Mouse (Mus musculus) forebrain, embryonic 13.5 days (tissue): ENCODE measurements around the gene Crebrf. TPM values are rescaled to one million over a fixed set of nuclear protein-coding genes. Genes with fewer than 3 reads are reported as not detected.

ENCODE experiments used
- ATAC-seq: fragments of 200-750 bp; cut with Nextera tagmentation; 2 replicates; pipeline ENCODE4 v1.8.0; 2017
- H3K27ac ChIP-seq: fragments of 300-500 bp; sonication (generic); 2 replicates; pipeline ENCODE4 v1.5.1; 2015; ENCODE audit warnings: inconsistent platforms, mild to moderate bottlenecking, moderate library complexity
- H3K27me3 ChIP-seq: fragments of 300-500 bp; sonication (generic); 2 replicates; pipeline ENCODE4 v1.6.1; 2015; ENCODE audit warnings: mild to moderate bottlenecking, inconsistent platforms
- H3K36me3 ChIP-seq: fragments of 300-500 bp; sonication (generic); 2 replicates; pipeline ENCODE4 v1.6.1; 2015; ENCODE audit warnings: mild to moderate bottlenecking, inconsistent platforms; ENCODE audit not compliant: poor library complexity, severe bottlenecking
- H3K4me1 ChIP-seq: fragments of 300-500 bp; sonication (generic); 2 replicates; pipeline ENCODE4 v1.6.1; 2015; ENCODE audit warnings: inconsistent platforms
- H3K4me2 ChIP-seq: fragments of 300-500 bp; sonication (generic); 2 replicates; pipeline ENCODE4 v1.6.1; 2015; ENCODE audit warnings: inconsistent platforms, mild to moderate bottlenecking, moderate library complexity
- H3K4me3 ChIP-seq: fragments of 300-500 bp; sonication (generic); 2 replicates; pipeline ENCODE4 v1.5.1; 2015; ENCODE audit warnings: mild to moderate bottlenecking, inconsistent platforms
- H3K9ac ChIP-seq: fragments of 300-500 bp; sonication (generic); 2 replicates; pipeline ENCODE4 v1.6.1; 2015; ENCODE audit warnings: mild to moderate bottlenecking, inconsistent platforms
- H3K9me3 ChIP-seq: fragments of 300-500 bp; sonication (generic); replicated peaks from 2 replicates; pipeline ENCODE4 v1.6.1; 2016; ENCODE audit warnings: inconsistent platforms
- WGBS: fragments of 180-500 bp; shearing (Covaris S2); methylation state at CpG from one replicate; pipeline ENCODE4 v1.1.7; 2015; 5-methylcytosine and 5-hydroxymethylcytosine counted together
- polyA plus RNA-seq: library from polyadenylated mRNA; unstranded; fragments of >200 nt; fragmentation: Nextera tagmentation; extraction: Ambion mirVana; gene quantifications from 2 replicates; pipeline ENCODE4 v1.2.1, GENCODE M21; 2015

Gene Crebrf
- polyA plus RNA-seq, 1 experiment from 2014 or later: 13.8 TPM

- H3K36me3 ChIP-seq: no peaks in the 10 kb centered on the region
- no peaks in the 10 kb centered on the region for H3K4me1 ChIP-seq
- ATAC-seq: no peak
- no peaks in the 10 kb centered on the region for H3K27me3 ChIP-seq
- H3K27ac ChIP-seq: no peak overlapping the region
- no peak overlapping the region for H3K9ac ChIP-seq
- H3K9me3 ChIP-seq: no peaks in the 10 kb centered on the region
- no peak overlapping the region for H3K4me2 ChIP-seq
- WGBS: 80% methylated on average over 2 of the region's 2 CpGs
- no peak overlapping the region for H3K4me3 ChIP-seq
Observed at GRCm38 (mm10) chr17:26812607-26813006, 97.2 kb downstream of the Crebrf start.

GRCm38 (mm10) chr17:26813497-26813896 is 98.0 kb downstream of the Crebrf start:
- H3K27me3 ChIP-seq: no peaks in the 10 kb centered on the region
- H3K36me3 ChIP-seq: no peaks in the 10 kb centered on the region
- no peak overlapping the region for H3K9ac ChIP-seq
- H3K4me3 ChIP-seq: no peak overlapping the region
- H3K4me1 ChIP-seq: no peaks in the 10 kb centered on the region
- no peak overlapping the region for H3K27ac ChIP-seq
- no peak overlapping the region for H3K4me2 ChIP-seq
- no peak for ATAC-seq
- 84% methylated on average over 9 of the region's 9 CpGs for WGBS
- no peaks in the 10 kb centered on the region for H3K9me3 ChIP-seq

DNA sequence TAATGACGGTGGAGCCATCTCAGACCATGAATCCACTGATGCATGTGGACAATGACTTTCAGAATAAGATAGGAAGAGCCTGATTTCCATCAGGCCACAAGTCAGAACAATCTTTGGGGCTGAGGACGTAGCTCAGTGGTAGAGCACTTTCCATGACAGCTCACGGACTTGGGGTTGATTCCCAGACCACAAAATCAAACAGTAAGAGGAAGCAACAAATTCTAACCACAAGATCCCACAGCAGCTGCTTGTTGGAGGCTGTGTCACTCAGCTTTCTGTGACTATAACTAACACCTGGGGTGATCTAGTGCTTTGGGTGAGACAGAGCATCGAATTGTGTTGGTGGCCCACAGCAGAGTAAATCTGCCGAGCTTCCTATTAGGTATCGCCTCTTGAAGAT is 101.4 kb downstream of the Crebrf start:
- 81% methylated on average over 6 of the region's 6 CpGs for WGBS
- Histone ChIP-seq H3K9me3 (no peaks in the 10 kb centered on the region), H3K4me3 (no peak overlapping the region), H3K36me3 (no peaks in the 10 kb centered on the region), H3K4me1 (no peaks in the 10 kb centered on the region), H3K27me3 (peaks cover 10% of the 10 kb centered on the region), H3K9ac (no peak overlapping the region), H3K27ac (no peak overlapping the region), H3K4me2 (no peak overlapping the region)
- ATAC-seq: no peak

DNA sequence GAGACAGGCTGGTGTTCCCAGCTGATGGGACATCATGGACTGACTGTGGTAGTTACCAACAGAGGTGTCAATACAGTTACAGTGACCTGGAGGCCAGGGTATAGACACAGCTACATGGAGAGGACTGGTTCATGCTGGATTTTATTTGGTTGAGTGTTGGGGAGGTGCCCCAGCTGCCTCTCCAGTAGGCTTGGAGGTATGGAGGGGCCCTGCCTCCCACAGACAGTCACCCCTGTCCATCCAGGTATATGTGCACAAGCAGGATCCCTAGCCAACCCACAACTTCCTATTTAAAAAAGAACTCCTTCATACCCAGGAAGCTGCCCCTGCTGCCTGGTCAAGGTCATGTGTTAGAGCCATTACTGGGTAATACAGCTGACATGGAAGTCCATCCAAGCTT is 102.3 kb downstream of the Crebrf start:
- ATAC-seq: no peak
- H3K9ac ChIP-seq: no peak overlapping the region
- H3K27me3 ChIP-seq: peaks cover 10% of the 10 kb centered on the region

GRCm38 (mm10) chr17:26826131-26826530 is 110.7 kb downstream of the Crebrf start:
- WGBS: 78% methylated on average over 16 of the region's 17 CpGs
- ATAC-seq: no peak

More for the DNA sequence above, 102.3 kb downstream of the Crebrf start:
- Histone ChIP-seq H3K4me3 (no peak overlapping the region), H3K4me2 (no peak overlapping the region), H3K4me1 (no peaks in the 10 kb centered on the region), H3K27ac (no peak overlapping the region), H3K9me3 (no peaks in the 10 kb centered on the region), H3K36me3 (no peaks in the 10 kb centered on the region)

More at GRCm38 (mm10) chr17:26826131-26826530, 110.7 kb downstream of the Crebrf start:
- Histone ChIP-seq H3K4me2 (no peak overlapping the region), H3K27me3 (peaks cover 18% of the 10 kb centered on the region), H3K4me1 (no peaks in the 10 kb centered on the region), H3K9me3 (no peaks in the 10 kb centered on the region; the same call in 1 of the 2 replicates), H3K27ac (no peak overlapping the region), H3K4me3 (no peak overlapping the region), H3K36me3 (no peaks in the 10 kb centered on the region), H3K9ac (no peak overlapping the region)

Other genes with a start within 250 kb of the Crebrf start
- 95.9 and 109 TPM in 2 replicates for gene Ergic1, start 154.2 kb upstream of the Crebrf start, polyA plus RNA-seq
- 39.4 and 40.2 TPM in 2 replicates for gene Dusp1, start 153.5 kb upstream of the Crebrf start, polyA plus RNA-seq
- 139 and 144 TPM in 2 replicates for gene Atp6v0e, start 52.4 kb upstream of the Crebrf start, polyA plus RNA-seq
- gene Bnip1, start 65.4 kb downstream of the Crebrf start, polyA plus RNA-seq: 50.6 and 59.0 TPM in 2 replicates
- 0.53 TPM in 1 of 2 replicates, not detected in the other for gene Nkx2-5, start 129.4 kb downstream of the Crebrf start, polyA plus RNA-seq
- 8.9 and 9.2 TPM in 2 replicates for gene Kifc5b, start 201.4 kb downstream of the Crebrf start, polyA plus RNA-seq
- 8.8 and 9.5 TPM in 2 replicates for gene Phf1, start 217.4 kb downstream of the Crebrf start, polyA plus RNA-seq
- 171 and 172 TPM in 2 replicates for gene Cuta, start 223.9 kb downstream of the Crebrf start, polyA plus RNA-seq
- 5.9 TPM in 2 replicates for gene Syngap1, start 225.6 kb downstream of the Crebrf start, polyA plus RNA-seq